Mouse (Mus musculus) CH12.LX (cell line): Measurements from ENCODE around the gene Gng3. TPM values are rescaled to one million over a fixed set of nuclear protein-coding genes. Genes with fewer than 3 reads are reported as not detected.

Source experiments
- DNase-seq: peaks from one replicate; pipeline ENCODE4 v3.0.0-alpha.2; 2013; ENCODE audit errors: extremely low read depth
- H3K27ac ChIP-seq: 2 replicates; pipeline ENCODE4 v1.5.1; 2012; ENCODE audit warnings: low read depth, mild to moderate bottlenecking, control low read depth, moderate library complexity; ENCODE audit not compliant: insufficient read depth
- H3K27me3 ChIP-seq: replicated peaks from 2 replicates; pipeline ENCODE3; 2012; ENCODE audit warnings: inconsistent platforms
- H3K36me3 ChIP-seq, 2 experiments: replicated peaks in 1 of 2; 2 replicates each; pipeline versions ENCODE3 to v1.6.1; 2012; ENCODE audit warnings: inconsistent platforms in 1 of 2, low read length in 1 of 2, mild to moderate bottlenecking in 1 of 2, mixed read lengths in 1 of 2, moderate library complexity in 1 of 2; ENCODE audit not compliant: control insufficient read depth in 1 of 2, insufficient read depth in 1 of 2
- H3K4me1 ChIP-seq, 2 experiments: 2 replicates each; pipeline ENCODE4 v1.6.1; 2012; ENCODE audit warnings: inconsistent platforms in 1 of 2, moderate library complexity in 1 of 2; ENCODE audit not compliant: insufficient read depth in 2 of 2, control insufficient read depth in 1 of 2
- H3K4me2 ChIP-seq: 2 replicates; pipeline ENCODE4 v1.6.1; 2012; ENCODE audit warnings: low read depth, mild to moderate bottlenecking, control low read depth; ENCODE audit not compliant: poor library complexity, insufficient read depth, severe bottlenecking
- H3K4me3 ChIP-seq, 3 experiments: fragments of 150-350 bp in 1 of 3; sonication (generic) in 1 of 3; replicated peaks in 1 of 3; 2 replicates each; pipeline versions ENCODE3 to v1.5.1; 2011 to 2012; ENCODE audit warnings: low read depth in 2 of 3, low read length in 2 of 3, mild to moderate bottlenecking in 2 of 3, moderate library complexity in 2 of 3, control low read depth in 1 of 3, improper control_type of control experiment in 1 of 3, inconsistent platforms in 1 of 3, mixed read lengths in 1 of 3; ENCODE audit not compliant: poor library complexity in 1 of 3
- H3K79me2 ChIP-seq: replicated peaks from 2 replicates; pipeline ENCODE4 v1.6.1; 2012; ENCODE audit warnings: mild to moderate bottlenecking, moderate library complexity; ENCODE audit not compliant: control insufficient read depth, poor library complexity, insufficient read depth, severe bottlenecking; ENCODE audit errors: extremely low read depth
- H3K9ac ChIP-seq: 2 replicates; pipeline ENCODE4 v1.6.1; 2012; ENCODE audit warnings: low read depth, mild to moderate bottlenecking, control low read depth, moderate library complexity; ENCODE audit not compliant: insufficient read depth
- H3K9me3 ChIP-seq: replicated peaks from 2 replicates; pipeline ENCODE3; 2012; ENCODE audit warnings: low read length, inconsistent platforms, mixed read lengths
- BHLHE40 ChIP-seq: IDR thresholded peaks from 2 replicates; pipeline ENCODE4 v1.6.1; 2011; ENCODE audit warnings: mild to moderate bottlenecking, low read depth, low read length, improper control_type of control experiment
- CHD1 ChIP-seq: IDR thresholded peaks from 2 replicates; pipeline ENCODE4 v1.6.1; 2012; ENCODE audit warnings: low read depth, low read length, improper control_type of control experiment, inconsistent platforms
- CTCF ChIP-seq, 2 experiments: IDR thresholded peaks in 1 of 2; conservative IDR thresholded peaks in 1 of 2; 2 replicates each; pipeline ENCODE4 v1.5.1; 2011 to 2012; ENCODE audit warnings: low read depth in 2 of 2, low read length in 2 of 2, improper control_type of control experiment in 1 of 2, inconsistent platforms in 1 of 2, mild to moderate bottlenecking in 1 of 2, moderate library complexity in 1 of 2
- ELF1 ChIP-seq: IDR thresholded peaks from 2 replicates; pipeline ENCODE4 v1.6.1; 2014; ENCODE audit warnings: low read depth, mild to moderate bottlenecking, inconsistent platforms, low read length, improper control_type of control experiment
- GABPA ChIP-seq: IDR thresholded peaks from 2 replicates; pipeline ENCODE4 v1.6.1; 2012; ENCODE audit warnings: low read depth, low read length, improper control_type of control experiment, inconsistent platforms; ENCODE audit not compliant: insufficient replicate concordance
- HCFC1 ChIP-seq: IDR thresholded peaks from 2 replicates; pipeline ENCODE4 v1.6.1; 2012; ENCODE audit warnings: low read depth, mild to moderate bottlenecking, inconsistent platforms, low read length, improper control_type of control experiment
- JUN ChIP-seq: IDR thresholded peaks from 2 replicates; pipeline ENCODE4 v1.6.1; 2011; ENCODE audit warnings: low read depth, mild to moderate bottlenecking, low read length, improper control_type of control experiment, moderate library complexity; ENCODE audit not compliant: insufficient read depth
- JUND ChIP-seq: conservative IDR thresholded peaks from 2 replicates; pipeline ENCODE4 v1.6.1; 2011; ENCODE audit warnings: low read depth, low read length, improper control_type of control experiment
- KAT2A ChIP-seq: IDR thresholded peaks from 2 replicates; pipeline ENCODE4 v1.6.1; 2012; ENCODE audit warnings: low read length, improper control_type of control experiment, inconsistent platforms; ENCODE audit not compliant: insufficient replicate concordance
- MAX ChIP-seq: IDR thresholded peaks from 2 replicates; pipeline ENCODE4 v1.6.1; 2011; ENCODE audit warnings: low read length, improper control_type of control experiment
- MEF2A ChIP-seq: IDR thresholded peaks from 2 replicates; pipeline ENCODE4 v1.6.1; 2014; ENCODE audit warnings: low read depth, mild to moderate bottlenecking, inconsistent platforms, low read length, improper control_type of control experiment, borderline replicate concordance
- MXI1 ChIP-seq: IDR thresholded peaks from 2 replicates; pipeline ENCODE4 v1.6.1; 2011; ENCODE audit warnings: mild to moderate bottlenecking, low read depth, low read length, improper control_type of control experiment
- MYC ChIP-seq: IDR thresholded peaks from 2 replicates; pipeline ENCODE4 v1.6.1; 2011; ENCODE audit warnings: low read depth, mild to moderate bottlenecking, improper control_type of control experiment, low read length
- NELFE ChIP-seq: IDR thresholded peaks from 2 replicates; pipeline ENCODE4 v1.6.1; 2011; ENCODE audit warnings: low read depth, low read length, improper control_type of control experiment
- NRF1 ChIP-seq: IDR thresholded peaks from 2 replicates; pipeline ENCODE4 v1.6.1; 2014; ENCODE audit warnings: low read depth, mild to moderate bottlenecking, inconsistent platforms, low read length, improper control_type of control experiment, moderate library complexity
- POLR2A ChIP-seq: IDR thresholded peaks from 2 replicates; pipeline ENCODE4 v1.6.1; 2011; ENCODE audit warnings: low read depth, mild to moderate bottlenecking, improper control_type of control experiment, low read length
- POLR2AphosphoS2 ChIP-seq: IDR thresholded peaks from 2 replicates; pipeline ENCODE4 v1.6.1; 2011; ENCODE audit warnings: low read depth, low read length, improper control_type of control experiment
- RAD21 ChIP-seq: IDR thresholded peaks from 2 replicates; pipeline ENCODE4 v1.6.1; 2011; ENCODE audit warnings: low read depth, mild to moderate bottlenecking, low read length, improper control_type of control experiment, moderate library complexity
- RCOR1 ChIP-seq: conservative IDR thresholded peaks from 2 replicates; pipeline ENCODE4 v1.6.1; 2012; ENCODE audit warnings: low read depth, mild to moderate bottlenecking, inconsistent platforms, low read length, improper control_type of control experiment
- SIN3A ChIP-seq: IDR thresholded peaks from 2 replicates; pipeline ENCODE4 v1.6.1; 2012; ENCODE audit warnings: low read length, improper control_type of control experiment, inconsistent platforms
- TCF12 ChIP-seq: IDR thresholded peaks from 2 replicates; pipeline ENCODE4 v1.6.1; 2014; ENCODE audit warnings: low read depth, mild to moderate bottlenecking, inconsistent platforms, low read length, improper control_type of control experiment
- USF2 ChIP-seq: conservative IDR thresholded peaks from 2 replicates; pipeline ENCODE4 v1.6.1; 2011; ENCODE audit warnings: low read depth, low read length, improper control_type of control experiment
- ZKSCAN1 ChIP-seq: IDR thresholded peaks from 2 replicates; pipeline ENCODE4 v1.6.1; 2012; ENCODE audit warnings: low read depth, inconsistent platforms, low read length, improper control_type of control experiment, borderline replicate concordance
- ZMIZ1 ChIP-seq: IDR thresholded peaks from 2 replicates; pipeline ENCODE4 v1.6.1; 2012; ENCODE audit warnings: low read depth, mild to moderate bottlenecking, inconsistent platforms, low read length, improper control_type of control experiment
- dilution Hi-C: fragments of 300-500 bp; cut with MboI; formaldehyde crosslinking; loops from 2 replicates; pipeline ENCODE4 v1.14.3; 2020; ENCODE audit warnings: low sequenced_read_pairs; ENCODE audit not compliant: extremely low pct_unique_long_range_greater_than_20kb, extremely low pct_ligation_motif_present
- in situ Hi-C: fragments of 300-500 bp; cut with MboI; formaldehyde crosslinking; loops from 3 replicates; pipeline ENCODE4 v1.14.3; 2019; ENCODE audit warnings: low sequenced_read_pairs, low pct_ligation_motif_present, low pct_unique_long_range_greater_than_20kb, mixed read lengths
- polyA plus RNA-seq: library from polyadenylated mRNA; unstranded; fragments of >175 nt; gene quantifications from 2 replicates; pipeline ENCODE4 v1.2.1, GENCODE M21; 2012; ENCODE audit warnings: low read depth; ENCODE audit not compliant: insufficient read length
- total RNA-seq, 2 experiments: library from RNA; depleted of rRNA; stranded (reverse); fragments of 300-350 nt in 1 of 2; fragments of >200 nt in 1 of 2; gene quantifications; 2 replicates each; pipeline ENCODE4 v1.2.3; 2012 to 2014

Gng3 gene
- total and polyA plus RNA-seq, 3 experiments, result 0.56 to 10.3 (median 6.1) TPM

GRCm38 (mm10) chr19:8839908-8840791, 1.2 kb upstream of the Gng3 start (continued):
- TF ChIP-seq USF2 (peak; percentile 61), POLR2A (peak; percentile 78), JUND (no peak), RCOR1 (no peak), MXI1 (peak; percentile 53; the same call in 1 of the 2 replicates), ELF1 (peak; percentile 80), NRF1 (no peak)

DNA sequence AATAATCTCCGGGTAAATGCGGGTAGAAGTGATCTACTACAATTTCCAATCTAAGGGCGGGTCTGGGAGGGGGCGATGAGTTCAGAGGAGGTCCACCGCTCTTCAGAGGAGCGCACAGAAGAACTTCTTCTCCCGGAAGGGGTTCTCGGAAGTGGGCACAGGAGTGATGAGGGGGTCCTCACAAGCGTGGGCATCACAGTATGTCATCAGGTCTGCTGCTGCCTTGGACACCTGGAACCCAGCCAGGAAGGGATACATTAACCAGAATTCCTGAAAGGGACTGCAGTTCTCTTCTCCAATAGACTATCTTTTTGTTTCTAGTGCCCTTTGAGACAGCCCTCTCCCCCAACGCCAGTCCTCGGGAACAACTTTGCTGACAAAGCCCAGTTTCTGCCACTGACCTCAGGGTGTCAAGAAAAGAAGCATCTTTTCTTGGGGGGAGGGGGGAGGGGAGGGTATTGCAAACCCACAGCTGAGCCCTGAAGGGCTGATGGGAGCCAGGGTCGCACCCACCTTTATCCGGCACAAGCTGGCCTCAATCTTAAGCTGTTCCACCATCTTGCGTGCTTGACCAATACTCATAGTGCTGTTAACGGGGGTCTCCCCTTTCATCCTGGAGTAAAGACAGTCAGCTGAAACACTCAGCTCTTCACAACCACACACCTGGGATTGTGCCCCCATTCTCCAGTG, 808 bp downstream of the Gng3 start:
- H3K27ac ChIP-seq, result peak overlapping the region; percentile 92
- in situ Hi-C loops, result loop anchor here (25.0 kb wide), 1 partner anchor 1024 kb away; no protein-coding TSS in a partner anchor
- TF ChIP-seq MYC (no peak), BHLHE40 (no peak), TCF12 (no peak)
- TF ChIP-seq, all 38 proteins: peak for 0
- H3K4me3 ChIP-seq, result peak overlapping the region; percentile 56 to 65 (median 62)
- H3K36me3 ChIP-seq, result peaks cover 17 to 53% of the 10 kb centered on the region in 2 experiments
- peak overlapping the region; percentile 96 for H3K4me2 ChIP-seq
- no peak for DNase-seq
- H3K27me3 ChIP-seq, result no peaks in the 10 kb centered on the region
- dilution Hi-C loops, result no loop called here
- H3K9me3 ChIP-seq, result no peaks in the 10 kb centered on the region
- H3K79me2 ChIP-seq, result peaks cover 20% of the 10 kb centered on the region
- H3K9ac ChIP-seq, result peak overlapping the region; percentile 75
- peaks cover 11 to 45% of the 10 kb centered on the region in 2 experiments for H3K4me1 ChIP-seq

GRCm38 (mm10) chr19:8837251-8837791, 1.7 kb downstream of the Gng3 start, which contains the start of gene Bscl2:
TSS of gene Bscl2 (plus strand) at chr19:8837467.
- Histone ChIP-seq H3K36me3 (peaks cover 20 to 53% of the 10 kb centered on the region in 2 experiments), H3K79me2 (peaks cover 20% of the 10 kb centered on the region), H3K27me3 (no peaks in the 10 kb centered on the region), H3K4me3 (peak within 1 kb of the TSS; percentile 56 to 65 (median 62)), H3K4me1 (peaks cover 11 to 45% of the 10 kb centered on the region in 2 experiments), H3K9me3 (no peaks in the 10 kb centered on the region), H3K9ac (peak within 1 kb of the TSS; percentile 75), H3K4me2 (peak within 1 kb of the TSS; percentile 96), H3K27ac (peak within 1 kb of the TSS; percentile 92)
- dilution Hi-C loops, result no loop called here
- peak; percentile 72 for DNase-seq
- in situ Hi-C loops, result loop anchor here (25.0 kb wide), 1 partner anchor 1025 kb away; no protein-coding TSS in a partner anchor
- TF ChIP-seq KAT2A, result 0 out of 2 replicates have a peak, but pooled peaks have one; percentile 35
- no peak for TF ChIP-seq GABPA
- no peak for TF ChIP-seq ZKSCAN1
- peak; percentile 93 for TF ChIP-seq MYC
- TF ChIP-seq SIN3A, result no peak
- peak; percentile 57; the same call in 1 of the 2 replicates for TF ChIP-seq ZMIZ1
- TF ChIP-seq MAX, result peak; percentile 87
- TF ChIP-seq NRF1, result peak; percentile 79
- peak; percentile 44; the same call in 1 of the 2 replicates for TF ChIP-seq NELFE
- no peak for TF ChIP-seq JUND
- no peak for TF ChIP-seq CHD1
- peak; percentile 80 for TF ChIP-seq POLR2A
- no peak for TF ChIP-seq JUN
- peak; percentile 12 for TF ChIP-seq MEF2A
- TF ChIP-seq RAD21, result peak; percentile 1; the same call in 1 of the 2 replicates
- peak in 1 of 2 experiments; percentile 65; a peak in 2 of 4 replicates for TF ChIP-seq CTCF (conservative IDR thresholded peaks at IDR 0.05 in 1 of 2, IDR thresholded peaks at IDR 0.05 in 1 of 2; ENCODE audit: low read depth in 2 of 2, low read length in 2 of 2)
- peak; percentile 59 for TF ChIP-seq BHLHE40
- TF ChIP-seq ELF1, result 0 out of 2 replicates have a peak, but pooled peaks have one; percentile 17
- peak; percentile 63 for TF ChIP-seq HCFC1
- TF ChIP-seq POLR2AphosphoS2, result peak; percentile 70
- no peak for TF ChIP-seq USF2
- peak; percentile 70 for TF ChIP-seq TCF12
